Mouse (Mus musculus) bone marrow, adult 2 months (tissue): ENCODE measurements around the gene Ces2f.

Source experiments
- CTCF ChIP-seq: fragments of 200-500 bp; IDR thresholded peaks from 2 replicates; pipeline ENCODE4 v1.5.1; 2011; ENCODE audit warnings: low read length, control low read depth; ENCODE audit not compliant: control insufficient read depth, insufficient read depth
- POLR2A ChIP-seq: fragments of 200-500 bp; IDR thresholded peaks from 2 replicates; pipeline ENCODE4 v1.6.1; 2011; ENCODE audit warnings: low read depth, mild to moderate bottlenecking, control low read depth, low read length, borderline replicate concordance; ENCODE audit not compliant: control insufficient read depth

DNA sequence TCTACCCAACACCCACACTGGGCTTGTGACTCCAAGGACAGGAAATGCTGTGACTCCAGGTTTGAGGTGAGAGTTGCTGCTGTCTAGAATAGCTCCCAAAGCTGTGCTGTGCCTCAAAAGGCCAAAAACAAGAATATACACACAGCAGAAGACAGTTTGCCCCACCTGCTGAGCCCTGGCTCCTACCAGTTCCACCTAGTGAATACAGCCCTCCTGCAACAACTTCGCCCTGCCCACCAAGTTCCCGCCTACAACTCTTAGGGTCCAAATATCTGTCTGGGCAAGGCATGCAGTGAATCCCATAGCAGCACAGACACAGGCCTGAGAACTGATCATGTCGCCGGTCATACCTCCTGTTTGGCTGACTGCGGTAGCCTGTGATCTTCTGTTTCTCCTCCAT lies 37.0 kb downstream of the Ces2f start:
- TF ChIP-seq CTCF (no peak), POLR2A (no peak)
